Mouse (Mus musculus): ENCODE measurements around the gene Tldc1.

Tldc1 gene

GRCm38 (mm10) chr8:119778263-119778662 lies at the start of gene Tldc1:
Tldc1 (minus strand) TSS chr8:119778416.
- DNase-seq (ENCODE audit: low spot score) = peak; percentile 99

GRCm38 (mm10) chr8:119827721-119828153 lies 49.5 kb upstream of the Tldc1 start:
- no peak for DNase-seq (ENCODE audit: low spot score)

- DNase-seq (ENCODE audit: low spot score) = no peak
Measured at GRCm38 (mm10) chr8:119826982-119827381, 48.8 kb upstream of the Tldc1 start.

GRCm38 (mm10) chr8:119825950-119826730 lies 47.9 kb upstream of the Tldc1 start:
- no peak for DNase-seq (ENCODE audit: low spot score)

GRCm38 (mm10) chr8:119824809-119825273 lies 46.6 kb upstream of the Tldc1 start:
- DNase-seq (ENCODE audit: low spot score) = no peak

GRCm38 (mm10) chr8:119824100-119824499 lies 45.9 kb upstream of the Tldc1 start:
- DNase-seq (ENCODE audit: low spot score) = no peak

GRCm38 (mm10) chr8:119823278-119823677 lies 45.1 kb upstream of the Tldc1 start:
- no peak for DNase-seq (ENCODE audit: low spot score)

- DNase-seq (ENCODE audit: low spot score) = no peak
Measured at GRCm38 (mm10) chr8:119821691-119822090, 43.5 kb upstream of the Tldc1 start.

GRCm38 (mm10) chr8:119819976-119820375 lies 41.8 kb upstream of the Tldc1 start:
- DNase-seq (ENCODE audit: low spot score) = no peak

- no peak for DNase-seq (ENCODE audit: low spot score)
Measured at GRCm38 (mm10) chr8:119819316-119819715, 41.1 kb upstream of the Tldc1 start.

- no peak for DNase-seq (ENCODE audit: low spot score)
Measured at GRCm38 (mm10) chr8:119817446-119817845, 39.2 kb upstream of the Tldc1 start.

- DNase-seq (ENCODE audit: low spot score) = no peak
Measured at GRCm38 (mm10) chr8:119816219-119816618, 38.0 kb upstream of the Tldc1 start.

- DNase-seq (ENCODE audit: low spot score) = no peak
Measured at GRCm38 (mm10) chr8:119812650-119813431, 34.6 kb upstream of the Tldc1 start.

GRCm38 (mm10) chr8:119811925-119812324 lies 33.7 kb upstream of the Tldc1 start:
- no peak for DNase-seq (ENCODE audit: low spot score)

GRCm38 (mm10) chr8:119810953-119811499 lies 32.8 kb upstream of the Tldc1 start:
- no peak for DNase-seq (ENCODE audit: low spot score)

GRCm38 (mm10) chr8:119810127-119810868 lies 32.1 kb upstream of the Tldc1 start:
- no peak for DNase-seq (ENCODE audit: low spot score)

- DNase-seq (ENCODE audit: low spot score) = no peak
Measured at GRCm38 (mm10) chr8:119809620-119810019, 31.4 kb upstream of the Tldc1 start.

- DNase-seq (ENCODE audit: low spot score) = no peak
Measured at GRCm38 (mm10) chr8:119807687-119808086, 29.5 kb upstream of the Tldc1 start.

GRCm38 (mm10) chr8:119806422-119807263 lies 28.4 kb upstream of the Tldc1 start:
- no peak for DNase-seq (ENCODE audit: low spot score)

- DNase-seq (ENCODE audit: low spot score) = no peak
Measured at GRCm38 (mm10) chr8:119805275-119805674, 27.1 kb upstream of the Tldc1 start.

GRCm38 (mm10) chr8:119802592-119802991 lies 24.4 kb upstream of the Tldc1 start:
- DNase-seq (ENCODE audit: low spot score) = no peak
